Mouse (Mus musculus) ES-E14 (cell line): Measurements from ENCODE around the gene Lce1f. TPM values are rescaled to one million over a fixed set of nuclear protein-coding genes. Genes with fewer than 3 reads are reported as not detected.
"Not testable (repeated sequence)": the region's sequence is repeated elsewhere in the genome, so short reads cannot be mapped to it uniquely, and the experiment has no call there.

Experiments used
- DNase-seq: peaks from one replicate; pipeline ENCODE4 v3.0.0-alpha.2; 2013; ENCODE audit warnings: low read depth, low spot score
- H3K27ac ChIP-seq: 2 replicates; pipeline ENCODE4 v1.5.1; 2012; ENCODE audit warnings: low read depth, mild to moderate bottlenecking, low read length, moderate library complexity, mixed read lengths; ENCODE audit not compliant: poor library complexity, insufficient read depth, severe bottlenecking
- H3K36me3 ChIP-seq: 2 replicates; pipeline ENCODE4 v1.6.1; 2012; ENCODE audit warnings: mild to moderate bottlenecking, low read length, moderate library complexity, mixed read lengths; ENCODE audit not compliant: control insufficient read depth, poor library complexity, insufficient read depth, severe bottlenecking
- H3K4me1 ChIP-seq, 2 experiments: fragments of 150-350 bp in 1 of 2; sonication (generic) in 1 of 2; 2 replicates each; pipeline ENCODE4 v1.6.1; 2012; ENCODE audit warnings: low read length in 2 of 2, mild to moderate bottlenecking in 1 of 2, mixed read lengths in 1 of 2; ENCODE audit not compliant: control insufficient read depth in 2 of 2, insufficient read depth in 2 of 2, poor library complexity in 1 of 2
- H3K4me3 ChIP-seq, 2 experiments: fragments of 150-350 bp in 1 of 2; sonication (generic) in 1 of 2; 2 replicates each; pipeline ENCODE4 v1.5.1; 2012; ENCODE audit warnings: low read length in 2 of 2, low read depth in 1 of 2, mild to moderate bottlenecking in 1 of 2, mixed read lengths in 1 of 2; ENCODE audit not compliant: insufficient read depth in 1 of 2, poor library complexity in 1 of 2, severe bottlenecking in 1 of 2
- H3K9ac ChIP-seq: 2 replicates; pipeline ENCODE4 v1.6.1; 2012; ENCODE audit warnings: low read depth, mild to moderate bottlenecking, low read length, mixed read lengths; ENCODE audit not compliant: poor library complexity, insufficient read depth, severe bottlenecking
- H3K9me3 ChIP-seq: fragments of 150-350 bp; sonication (generic); 2 replicates; pipeline ENCODE4 v1.6.1; 2012; ENCODE audit warnings: low read depth, mild to moderate bottlenecking, low read length; ENCODE audit not compliant: control insufficient read depth, insufficient read depth
- CHD2 ChIP-seq: IDR thresholded peaks from 2 replicates; pipeline ENCODE4 v1.6.1; 2014; ENCODE audit warnings: mild to moderate bottlenecking, low read depth, low read length, inconsistent platforms
- HCFC1 ChIP-seq: IDR thresholded peaks from 2 replicates; pipeline ENCODE4 v1.6.1; 2012; ENCODE audit warnings: low read length, inconsistent platforms, borderline replicate concordance; ENCODE audit not compliant: insufficient read depth
- MAFK ChIP-seq: IDR thresholded peaks from 2 replicates; pipeline ENCODE4 v1.6.1; 2014; ENCODE audit warnings: mild to moderate bottlenecking, low read depth, low read length, inconsistent platforms; ENCODE audit not compliant: insufficient read depth
- ZC3H11A ChIP-seq: IDR thresholded peaks from 2 replicates; pipeline ENCODE4 v1.6.1; 2012; ENCODE audit warnings: low read depth, mild to moderate bottlenecking, inconsistent platforms, low read length, borderline replicate concordance
- ZNF384 ChIP-seq: IDR thresholded peaks from 2 replicates; pipeline ENCODE4 v1.6.1; 2012; ENCODE audit warnings: low read depth, low read length, inconsistent platforms
- in situ Hi-C, 2 experiments: fragments of 600-800 bp; cut with MboI; formaldehyde crosslinking; loops; one replicate each; pipeline ENCODE4 v1.15.1; 2025; ENCODE audit warnings: low sequenced_read_pairs in 2 of 2, inconsistent platforms in 1 of 2; ENCODE audit not compliant: unreplicated experiment in 2 of 2
- total RNA-seq: library from RNA; depleted of rRNA; stranded (reverse); fragments of 300-350 nt; gene quantifications from 2 replicates; pipeline ENCODE4 v1.2.3, GENCODE M21; 2012

The Lce1f gene
- total RNA-seq, 1 experiment: not detected

- no peaks in the 10 kb centered on the region for H3K9me3 ChIP-seq
- DNase-seq: peak; percentile 8
- H3K4me3 ChIP-seq: no peak overlapping the region
- no peak overlapping the region for H3K27ac ChIP-seq
- no peaks in the 10 kb centered on the region for H3K4me1 ChIP-seq
- no peaks in the 10 kb centered on the region for H3K36me3 ChIP-seq
- no peak overlapping the region for H3K9ac ChIP-seq
- in situ Hi-C loops: no loop called here
- no peak for TF ChIP-seq CHD2
- TF ChIP-seq MAFK: no peak
- TF ChIP-seq ZNF384: no peak
These were observed 2.5 kb upstream of the Lce1f start for GRCm38 (mm10) chr3:92722631-92723030.

- TF ChIP-seq CHD2: no peak
- DNase-seq: no peak
- in situ Hi-C loops: no loop called here
- H3K9ac ChIP-seq: no peak overlapping the region
- no peaks in the 10 kb centered on the region for H3K36me3 ChIP-seq
- no peak overlapping the region for H3K27ac ChIP-seq
- no peak overlapping the region for H3K4me3 ChIP-seq
- no peaks in the 10 kb centered on the region for H3K9me3 ChIP-seq
- H3K4me1 ChIP-seq: no peaks in the 10 kb centered on the region
These were observed 5.0 kb downstream of the Lce1f start for GRCm38 (mm10) chr3:92715122-92715521.

- H3K4me1 ChIP-seq: no peaks in the 10 kb centered on the region
- H3K4me3 ChIP-seq: no peak within 1 kb of the TSS
- in situ Hi-C loops: no loop called here
- H3K27ac ChIP-seq: no peak within 1 kb of the TSS
- H3K36me3 ChIP-seq: no peaks in the 10 kb centered on the region
- TF ChIP-seq CHD2 (no peak), ZC3H11A (no peak), MAFK (no peak), HCFC1 (no peak), ZNF384 (no peak)
- DNase-seq: no peak
- H3K9me3 ChIP-seq: no peaks in the 10 kb centered on the region
- no peak within 1 kb of the TSS for H3K9ac ChIP-seq
These were observed 11.2 kb downstream of the Lce1f start, which contains the start of gene Lce1e for GRCm38 (mm10) chr3:92708974-92709373. Gene Lce1e, minus strand, starts transcription at chr3:92709074.

GRCm38 (mm10) chr3:92694613-92695012 is 25.5 kb downstream of the Lce1f start:
- peak; percentile 33 for DNase-seq
- Histone ChIP-seq H3K36me3 (no peaks in the 10 kb centered on the region), H3K9me3 (no peaks in the 10 kb centered on the region), H3K27ac (no peak overlapping the region), H3K9ac (no peak overlapping the region), H3K4me1 (0 out of 4 replicates have a peak, but pooled peaks cover 0 to 2% of the 10 kb centered on the region in 2 experiments), H3K4me3 (no peak overlapping the region)
- in situ Hi-C loops: no loop called here
- no peak for TF ChIP-seq HCFC1
- no peak for TF ChIP-seq MAFK
- TF ChIP-seq CHD2: no peak
- no peak for TF ChIP-seq ZC3H11A
- no peak for TF ChIP-seq ZNF384

GRCm38 (mm10) chr3:92691688-92692087 is 28.5 kb downstream of the Lce1f start:
- 0 out of 4 replicates have a peak, but pooled peaks cover 0 to 2% of the 10 kb centered on the region in 2 experiments for H3K4me1 ChIP-seq
- DNase-seq: no peak
- no peaks in the 10 kb centered on the region for H3K9me3 ChIP-seq
- H3K36me3 ChIP-seq: no peaks in the 10 kb centered on the region
- no peak overlapping the region for H3K9ac ChIP-seq
- TF ChIP-seq CHD2 (no peak), ZNF384 (no peak), ZC3H11A (no peak), MAFK (no peak), HCFC1 (no peak)
- H3K4me3 ChIP-seq: no peak overlapping the region
- H3K27ac ChIP-seq: no peak overlapping the region
- in situ Hi-C loops: no loop called here

GRCm38 (mm10) chr3:92689154-92689553 is 31.0 kb downstream of the Lce1f start:
- DNase-seq, in situ Hi-C loops: not testable (repeated sequence)

More at GRCm38 (mm10) chr3:92689154-92689553, 31.0 kb downstream of the Lce1f start:
- Histone ChIP-seq H3K4me3 (peak overlapping the region; percentile 8 to 52; a peak in 3 of 4 replicates), H3K9ac (0 out of 2 replicates have a peak overlapping the region, but pooled peaks have one; percentile 13)
- H3K4me1 ChIP-seq, H3K36me3 ChIP-seq, H3K27ac ChIP-seq, H3K9me3 ChIP-seq: not testable (repeated sequence)
